Mouse (Mus musculus): ENCODE results near the gene Bricd5. TPM values are rescaled to one million over a fixed set of nuclear protein-coding genes. Genes with fewer than 3 reads are reported as not detected.

The Bricd5 gene
- polyA plus RNA-seq, 1 experiment from 2014 or later, result not detected

- Histone ChIP-seq H3K4me2 (ENCODE audit: low read length) (no peak overlapping the region), H3K36me3 (ENCODE audit: control insufficient read depth, insufficient read depth, low read length) (peaks cover 28% of the 10 kb centered on the region), H3K9ac (ENCODE audit: low read length) (no peak overlapping the region), H3K27me3 (ENCODE audit: control insufficient read depth, insufficient read depth, low read length) (no peaks in the 10 kb centered on the region), H3K4me3 (ENCODE audit: control insufficient read depth in 1 of 2, insufficient read depth in 1 of 2, low read depth in 1 of 2, low read length in 2 of 2) (no peak overlapping the region), H3K9me3 (ENCODE audit: control insufficient read depth, low read length) (no peaks in the 10 kb centered on the region), H3K27ac (replicated peaks in 1 of 2; ENCODE audit: control insufficient read depth in 1 of 2, insufficient read depth in 1 of 2, low read depth in 2 of 2, low read length in 2 of 2) (no peak overlapping the region), H3K4me1 (ENCODE audit: control insufficient read depth in 2 of 2, insufficient read depth in 2 of 2, low read length in 2 of 2) (peaks cover 6 to 7% of the 10 kb centered on the region in 2 experiments; a peak in 3 of 4 replicates)
- WGBS, result 89% methylated on average over 29 of the region's 30 CpGs
- no peak for ATAC-seq (ENCODE audit: insufficient number of reproducible peaks, insufficient read depth, low FRiP score, low read depth)
These were observed 31.7 kb downstream of the Bricd5 start for GRCm38 (mm10) chr17:24505286-24505955.

GRCm38 (mm10) chr17:24506332-24507070 lies 32.8 kb downstream of the Bricd5 start:
- Histone ChIP-seq H3K27ac (replicated peaks in 1 of 2; ENCODE audit: control insufficient read depth in 1 of 2, insufficient read depth in 1 of 2, low read depth in 2 of 2, low read length in 2 of 2) (no peak overlapping the region), H3K9me3 (ENCODE audit: control insufficient read depth, low read length) (no peaks in the 10 kb centered on the region), H3K27me3 (ENCODE audit: control insufficient read depth, insufficient read depth, low read length) (no peaks in the 10 kb centered on the region), H3K4me1 (ENCODE audit: control insufficient read depth in 2 of 2, insufficient read depth in 2 of 2, low read length in 2 of 2) (peaks cover 6 to 7% of the 10 kb centered on the region in 2 experiments; a peak in 3 of 4 replicates), H3K9ac (ENCODE audit: low read length) (peak overlapping the region; percentile 27; the same call in 1 of the 2 replicates), H3K36me3 (ENCODE audit: control insufficient read depth, insufficient read depth, low read length) (peaks cover 39% of the 10 kb centered on the region), H3K4me3 (ENCODE audit: control insufficient read depth in 1 of 2, insufficient read depth in 1 of 2, low read depth in 1 of 2, low read length in 2 of 2) (peak overlapping the region; percentile 25 to 27), H3K4me2 (ENCODE audit: low read length) (peak overlapping the region; percentile 62)
- no peak for ATAC-seq (ENCODE audit: insufficient number of reproducible peaks, insufficient read depth, low FRiP score, low read depth)
- WGBS, result 18% methylated on average over 36 of the region's 36 CpGs

GRCm38 (mm10) chr17:24507129-24507664 lies 33.5 kb downstream of the Bricd5 start:
- H3K9ac ChIP-seq (ENCODE audit: low read length), result no peak overlapping the region
- H3K4me3 ChIP-seq (ENCODE audit: control insufficient read depth in 1 of 2, insufficient read depth in 1 of 2, low read depth in 1 of 2, low read length in 2 of 2), result 0 out of 4 replicates have a peak overlapping the region, but pooled peaks of 1 of the 2 experiments have one; percentile 25
- H3K27ac ChIP-seq (replicated peaks in 1 of 2; ENCODE audit: control insufficient read depth in 1 of 2, insufficient read depth in 1 of 2, low read depth in 2 of 2, low read length in 2 of 2), result no peak overlapping the region
- H3K36me3 ChIP-seq (ENCODE audit: control insufficient read depth, insufficient read depth, low read length), result peaks cover 46% of the 10 kb centered on the region
- H3K27me3 ChIP-seq (ENCODE audit: control insufficient read depth, insufficient read depth, low read length), result no peaks in the 10 kb centered on the region
- 0 out of 2 replicates have a peak, but pooled peaks have one; percentile 7 for ATAC-seq (ENCODE audit: insufficient number of reproducible peaks, insufficient read depth, low FRiP score, low read depth)
- peak overlapping the region; percentile 62 for H3K4me2 ChIP-seq (ENCODE audit: low read length)
- 48% methylated on average over 19 of the region's 19 CpGs for WGBS
- no peaks in the 10 kb centered on the region for H3K9me3 ChIP-seq (ENCODE audit: control insufficient read depth, low read length)
- H3K4me1 ChIP-seq (ENCODE audit: control insufficient read depth in 2 of 2, insufficient read depth in 2 of 2, low read length in 2 of 2), result peaks cover 6 to 7% of the 10 kb centered on the region in 2 experiments; a peak in 3 of 4 replicates

GRCm38 (mm10) chr17:24507806-24508460 lies 34.2 kb downstream of the Bricd5 start:
- Histone ChIP-seq H3K9ac (ENCODE audit: low read length) (no peak overlapping the region), H3K36me3 (ENCODE audit: control insufficient read depth, insufficient read depth, low read length) (peaks cover 50% of the 10 kb centered on the region), H3K9me3 (ENCODE audit: control insufficient read depth, low read length) (no peaks in the 10 kb centered on the region), H3K4me1 (ENCODE audit: control insufficient read depth in 2 of 2, insufficient read depth in 2 of 2, low read length in 2 of 2) (peaks cover 6 to 7% of the 10 kb centered on the region in 2 experiments; a peak in 3 of 4 replicates), H3K4me2 (ENCODE audit: low read length) (no peak overlapping the region), H3K27ac (replicated peaks in 1 of 2; ENCODE audit: control insufficient read depth in 1 of 2, insufficient read depth in 1 of 2, low read depth in 2 of 2, low read length in 2 of 2) (no peak overlapping the region), H3K27me3 (ENCODE audit: control insufficient read depth, insufficient read depth, low read length) (no peaks in the 10 kb centered on the region), H3K4me3 (ENCODE audit: control insufficient read depth in 1 of 2, insufficient read depth in 1 of 2, low read depth in 1 of 2, low read length in 2 of 2) (no peak overlapping the region)
- ATAC-seq (ENCODE audit: insufficient number of reproducible peaks, insufficient read depth, low FRiP score, low read depth), result no peak
- WGBS, result 81% methylated on average over 12 of the region's 12 CpGs

- Histone ChIP-seq H3K9ac (ENCODE audit: low read length) (no peak overlapping the region), H3K9me3 (ENCODE audit: control insufficient read depth, low read length) (no peaks in the 10 kb centered on the region), H3K4me2 (ENCODE audit: low read length) (no peak overlapping the region), H3K4me3 (ENCODE audit: control insufficient read depth in 1 of 2, insufficient read depth in 1 of 2, low read depth in 1 of 2, low read length in 2 of 2) (no peak overlapping the region), H3K27me3 (ENCODE audit: control insufficient read depth, insufficient read depth, low read length) (no peaks in the 10 kb centered on the region), H3K36me3 (ENCODE audit: control insufficient read depth, insufficient read depth, low read length) (peaks cover 88% of the 10 kb centered on the region), H3K4me1 (ENCODE audit: control insufficient read depth in 2 of 2, insufficient read depth in 2 of 2, low read length in 2 of 2) (peaks cover 0 to 5% of the 10 kb centered on the region in 2 experiments; a peak in 1 of 4 replicates), H3K27ac (replicated peaks in 1 of 2; ENCODE audit: control insufficient read depth in 1 of 2, insufficient read depth in 1 of 2, low read depth in 2 of 2, low read length in 2 of 2) (no peak overlapping the region)
- 0 out of 2 replicates have a peak, but pooled peaks have one; percentile 4 for ATAC-seq (ENCODE audit: insufficient number of reproducible peaks, insufficient read depth, low FRiP score, low read depth)
- WGBS, result 44% methylated on average over 5 of the region's 5 CpGs
These were observed 39.9 kb downstream of the Bricd5 start for GRCm38 (mm10) chr17:24513609-24514008.

- 0 out of 2 replicates have a peak overlapping the region, but pooled peaks have one; percentile 3 for H3K9ac ChIP-seq (ENCODE audit: low read length)
- peak overlapping the region; percentile 61 to 63 for H3K27ac ChIP-seq (replicated peaks in 1 of 2; ENCODE audit: control insufficient read depth in 1 of 2, insufficient read depth in 1 of 2, low read depth in 2 of 2, low read length in 2 of 2)
- 81% methylated on average over 24 of the region's 24 CpGs for WGBS
- ATAC-seq (ENCODE audit: insufficient number of reproducible peaks, insufficient read depth, low FRiP score, low read depth), result peak; percentile 45; the same call in 1 of the 2 replicates
- H3K4me1 ChIP-seq (ENCODE audit: control insufficient read depth in 2 of 2, insufficient read depth in 2 of 2, low read length in 2 of 2), result peaks cover 0 to 5% of the 10 kb centered on the region in 2 experiments; a peak in 1 of 4 replicates
- no peaks in the 10 kb centered on the region for H3K9me3 ChIP-seq (ENCODE audit: control insufficient read depth, low read length)
- no peaks in the 10 kb centered on the region for H3K27me3 ChIP-seq (ENCODE audit: control insufficient read depth, insufficient read depth, low read length)
- H3K4me2 ChIP-seq (ENCODE audit: low read length), result peak overlapping the region; percentile 3; the same call in 1 of the 2 replicates
- H3K4me3 ChIP-seq (ENCODE audit: control insufficient read depth in 1 of 2, insufficient read depth in 1 of 2, low read depth in 1 of 2, low read length in 2 of 2), result no peak overlapping the region
- H3K36me3 ChIP-seq (ENCODE audit: control insufficient read depth, insufficient read depth, low read length), result peaks cover 82% of the 10 kb centered on the region
These were observed 40.9 kb downstream of the Bricd5 start for GRCm38 (mm10) chr17:24514270-24515257.

Measured in heart, embryonic 14.5 days (tissue).